Mouse (Mus musculus): Measurements from ENCODE around the gene Bbx.

GRCm38 (mm10) chr16:50324746-50325145 is 107.4 kb downstream of the Bbx start:
- TF ChIP-seq POLR2A (IDR thresholded peaks at IDR 0.05; ENCODE audit: insufficient read depth, low read depth, low read length), result no peak
- TF ChIP-seq EP300 (IDR thresholded peaks at IDR 0.05; ENCODE audit: insufficient read depth, low read depth, low read length), result no peak
